ENCODE assay signal across 13 mouse cellular contexts in the genomic region with DNA sequence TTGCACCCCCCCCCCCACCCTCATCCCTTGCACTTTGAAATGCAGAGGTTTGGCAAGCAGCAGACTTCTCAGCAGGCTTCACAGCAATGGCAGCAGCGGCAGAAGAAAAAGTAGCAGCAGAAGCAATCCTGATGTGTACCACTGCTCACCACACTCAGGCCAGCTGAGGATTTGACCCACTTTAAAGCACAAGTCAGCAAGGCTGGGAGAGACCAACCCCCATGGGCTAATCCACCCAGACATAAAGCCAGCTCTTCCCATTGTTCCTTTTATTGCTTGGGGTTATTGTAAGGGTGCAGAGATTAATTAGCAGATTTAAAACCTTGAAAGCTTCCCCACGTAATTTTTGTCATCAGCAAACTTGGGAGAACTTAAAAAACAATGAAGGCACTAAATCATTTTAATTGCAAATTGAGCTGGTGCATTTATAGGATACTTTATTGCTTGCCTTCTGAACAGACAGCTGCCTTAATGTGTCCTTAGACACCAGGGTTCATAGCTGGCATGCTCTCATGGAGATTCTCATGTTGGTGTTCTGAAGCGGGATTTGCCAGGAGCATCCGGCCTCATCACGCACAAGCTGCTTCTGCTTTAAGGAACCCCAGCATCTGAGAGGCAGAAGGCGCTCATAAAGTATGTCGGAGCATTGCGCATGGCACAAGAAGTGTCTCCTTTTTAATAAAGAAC.
DNase-seq lines count a peak whose midpoint lies in the region; ATAC-seq lines count a peak whose summit lies in the region.
"Had no signal": no experiment of that assay in that cellular context is flagged by ENCODE, and none has a peak within 500 bp of the region (broad histone marks: within the 10 kb centered on the region; RNA-seq: fewer than 3 reads in every experiment).

No protein-coding gene starts in this region.

- peak; percentile 52 for ATAC-seq in hindbrain, embryonic 14.5 days (ENCODE audit: low FRiP score)
- ATAC-seq in midbrain, embryonic 16.5 days: no peak
- ATAC-seq in inflammation-experienced regulatory T-cells, adult 6 months: no peak
- ATAC-seq in CD4-positive, CD25-positive, alpha-beta regulatory T cell, adult 4 months: no peak

- no peak overlapping the region for H3K9ac ChIP-seq in hindbrain, embryonic 14.5 days
- no peak overlapping the region for H3K9ac ChIP-seq in midbrain, embryonic 16.5 days (ENCODE audit: low read depth, low read length)

- WGBS in hindbrain, embryonic 14.5 days: 30% methylated on average over 8 of the region's 8 CpGs
- WGBS in midbrain, embryonic 16.5 days: 21% methylated on average over 8 of the region's 8 CpGs

- no peaks in the 10 kb centered on the region for H3K27me3 ChIP-seq in hindbrain, embryonic 14.5 days (ENCODE audit: control insufficient read depth, insufficient read depth, low read length)
- H3K27me3 ChIP-seq in midbrain, embryonic 16.5 days (ENCODE audit: control insufficient read depth, insufficient read depth, low read depth, low read length): no peaks in the 10 kb centered on the region

- H3K4me1 ChIP-seq in hindbrain, embryonic 14.5 days (replicated peaks; ENCODE audit: control insufficient read depth, insufficient read depth, low read length): peaks cover 9% of the 10 kb centered on the region
- 0 out of 2 replicates have a peak, but pooled peaks cover 4% of the 10 kb centered on the region for H3K4me1 ChIP-seq in midbrain, embryonic 16.5 days (ENCODE audit: control insufficient read depth, insufficient read depth, low read length)
- H3K4me1 ChIP-seq: heart, embryonic 10.5 days had no signal

- H3K4me2 ChIP-seq in hindbrain, embryonic 14.5 days (replicated peaks): peak overlapping the region; percentile 35
- peak overlapping the region; percentile 26 for H3K4me2 ChIP-seq in midbrain, embryonic 16.5 days (ENCODE audit: low read length)

- H3K27ac ChIP-seq in hindbrain, embryonic 14.5 days: no peak overlapping the region
- no peak overlapping the region for H3K27ac ChIP-seq in midbrain, embryonic 16.5 days (ENCODE audit: low read length)
- H3K27ac ChIP-seq: heart, embryonic 10.5 days had no signal

- peak; percentile 22 for DNase-seq in embryo, embryonic 10.5 days (ENCODE audit: low spot score)
- no peak for DNase-seq in embryo, embryonic 10 days (ENCODE audit: low spot score)
- peak; percentile 14 for DNase-seq in brain, adult 2 months (ENCODE audit: low read depth, low spot score)
- DNase-seq in hindbrain, embryonic 14.5 days (ENCODE audit: low spot score): no peak
- no peak for DNase-seq in thymus, postnatal 0 days (ENCODE audit: low spot score)
- DNase-seq: adrenal gland, postnatal 10 days; heart, postnatal 4 days; kidney, postnatal 14 days; thymus, adult 2 months had no signal

- H3K36me3 ChIP-seq in hindbrain, embryonic 14.5 days (replicated peaks; ENCODE audit: control insufficient read depth, insufficient read depth): no peaks in the 10 kb centered on the region
- no peaks in the 10 kb centered on the region for H3K36me3 ChIP-seq in midbrain, embryonic 16.5 days (ENCODE audit: control insufficient read depth, insufficient read depth, low read length)
- H3K36me3 ChIP-seq: heart, embryonic 10.5 days had no signal

- no peaks in the 10 kb centered on the region for H3K9me3 ChIP-seq in hindbrain, embryonic 14.5 days (ENCODE audit: control insufficient read depth, low read length)
- no peaks in the 10 kb centered on the region for H3K9me3 ChIP-seq in midbrain, embryonic 16.5 days (replicated peaks; ENCODE audit: control insufficient read depth, low read length, poor library complexity, severe bottlenecking)
- H3K9me3 ChIP-seq: heart, embryonic 10.5 days had no signal

- no peak overlapping the region for H3K4me3 ChIP-seq in hindbrain, embryonic 14.5 days (replicated peaks; ENCODE audit: low read length)
- H3K4me3 ChIP-seq in midbrain, embryonic 16.5 days (ENCODE audit: low read depth, low read length): no peak overlapping the region
- H3K4me3 ChIP-seq: heart, embryonic 10.5 days had no signal

Comparison
In these comparisons a context has a peak if more than half of its experiments do, and no peak if none do; other contexts are left out.
1. DNase-seq: peak in embryo, embryonic 10.5 days (single experiment) and brain, adult 2 months (single experiment); none in embryo, embryonic 10 days (single experiment), hindbrain, embryonic 14.5 days (single experiment) and thymus, postnatal 0 days (single experiment).